Mouse (Mus musculus): ENCODE measurements at regions not wholly inside any gene's neighbourhood (a gene's known extent, or its start where the extent isn't known, plus 50 kb on each side); places are given as distances from the start of the nearest gene placed in this dataset.

GRCm38 (mm10) chr2:63853226-63853625 lies 244.6 kb downstream of the Fign start:
- no peak overlapping the region for H3K27ac ChIP-seq (ENCODE audit: poor library complexity, severe bottlenecking)
- WGBS = 69% methylated on average over 10 of the region's 10 CpGs
- H3K4me3 ChIP-seq = no peak overlapping the region
- no peak for ATAC-seq (ENCODE audit: insufficient number of reproducible peaks, low FRiP score)
- peaks cover 7% of the 10 kb centered on the region for H3K4me1 ChIP-seq (replicated peaks)
- H3K9ac ChIP-seq = no peak overlapping the region
- H3K36me3 ChIP-seq = no peaks in the 10 kb centered on the region
- H3K4me2 ChIP-seq = no peak overlapping the region
- H3K9me3 ChIP-seq (replicated peaks) = no peaks in the 10 kb centered on the region
- H3K27me3 ChIP-seq (replicated peaks) = no peaks in the 10 kb centered on the region

DNA sequence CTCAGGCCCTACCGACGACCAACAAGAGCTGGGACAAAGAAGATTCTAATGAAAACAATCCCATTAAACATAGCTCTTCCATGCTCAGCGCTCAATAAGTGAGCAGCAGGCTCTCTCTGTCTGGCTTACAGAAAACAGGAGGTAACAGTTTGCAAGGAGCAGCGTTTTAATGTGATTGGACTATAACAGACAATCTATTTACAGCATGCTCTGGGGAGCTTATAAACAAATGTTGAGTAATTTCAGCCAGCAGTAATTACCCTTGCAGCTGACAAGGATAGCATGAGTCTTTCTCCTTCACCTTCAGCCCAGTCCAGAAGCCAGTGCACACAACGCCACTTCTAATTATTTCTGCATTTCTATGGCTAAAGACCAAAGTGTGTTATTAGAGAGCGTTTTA lies 245.6 kb downstream of the Fign start:
- WGBS = 81% methylated on average over 6 of the region's 6 CpGs
- Histone ChIP-seq H3K4me1 (replicated peaks) (peaks cover 7% of the 10 kb centered on the region), H3K9ac (no peak overlapping the region), H3K9me3 (replicated peaks) (no peaks in the 10 kb centered on the region), H3K27me3 (replicated peaks) (no peaks in the 10 kb centered on the region), H3K27ac (ENCODE audit: poor library complexity, severe bottlenecking) (no peak overlapping the region), H3K4me3 (no peak overlapping the region), H3K4me2 (no peak overlapping the region), H3K36me3 (no peaks in the 10 kb centered on the region)
- no peak for ATAC-seq (ENCODE audit: insufficient number of reproducible peaks, low FRiP score)

GRCm38 (mm10) chr2:63850033-63850432 lies 247.8 kb downstream of the Fign start:
- H3K4me2 ChIP-seq = no peak overlapping the region
- H3K27ac ChIP-seq (ENCODE audit: poor library complexity, severe bottlenecking) = no peak overlapping the region
- no peaks in the 10 kb centered on the region for H3K36me3 ChIP-seq
- ATAC-seq (ENCODE audit: insufficient number of reproducible peaks, low FRiP score) = no peak
- no peak overlapping the region for H3K9ac ChIP-seq
- H3K4me3 ChIP-seq = no peak overlapping the region
- 76% methylated on average over 5 of the region's 5 CpGs for WGBS
- peaks cover 7% of the 10 kb centered on the region for H3K4me1 ChIP-seq (replicated peaks)
- H3K9me3 ChIP-seq (replicated peaks) = no peaks in the 10 kb centered on the region
- no peaks in the 10 kb centered on the region for H3K27me3 ChIP-seq (replicated peaks)

DNA sequence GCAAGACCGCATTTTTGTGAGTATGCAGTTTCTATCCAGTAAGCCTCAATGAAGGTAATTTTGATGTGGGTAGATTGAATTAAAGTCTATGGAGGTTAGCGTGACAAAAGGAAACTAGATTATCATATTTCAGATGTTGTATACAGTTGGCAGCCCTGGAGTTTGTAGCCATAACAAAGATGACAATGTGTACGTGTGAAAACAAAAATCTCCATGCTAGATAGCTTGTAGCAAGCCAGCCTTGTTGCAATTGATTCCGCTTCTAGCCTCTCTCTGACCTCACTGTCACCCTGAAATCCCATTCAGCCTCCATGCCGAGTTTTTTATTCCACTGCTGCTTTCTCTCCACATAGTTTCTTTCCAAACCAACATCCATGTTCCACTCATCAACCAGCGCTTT lies 248.4 kb downstream of the Fign start:
- H3K9me3 ChIP-seq (replicated peaks) = no peaks in the 10 kb centered on the region
- H3K4me1 ChIP-seq (replicated peaks) = peaks cover 7% of the 10 kb centered on the region
- H3K9ac ChIP-seq = no peak overlapping the region
- ATAC-seq (ENCODE audit: insufficient number of reproducible peaks, low FRiP score) = no peak
- no peak overlapping the region for H3K4me3 ChIP-seq
- no peak overlapping the region for H3K27ac ChIP-seq (ENCODE audit: poor library complexity, severe bottlenecking)
- no peaks in the 10 kb centered on the region for H3K36me3 ChIP-seq
- 79% methylated on average over 6 of the region's 6 CpGs for WGBS
- no peak overlapping the region for H3K4me2 ChIP-seq
- H3K27me3 ChIP-seq (replicated peaks) = no peaks in the 10 kb centered on the region

DNA sequence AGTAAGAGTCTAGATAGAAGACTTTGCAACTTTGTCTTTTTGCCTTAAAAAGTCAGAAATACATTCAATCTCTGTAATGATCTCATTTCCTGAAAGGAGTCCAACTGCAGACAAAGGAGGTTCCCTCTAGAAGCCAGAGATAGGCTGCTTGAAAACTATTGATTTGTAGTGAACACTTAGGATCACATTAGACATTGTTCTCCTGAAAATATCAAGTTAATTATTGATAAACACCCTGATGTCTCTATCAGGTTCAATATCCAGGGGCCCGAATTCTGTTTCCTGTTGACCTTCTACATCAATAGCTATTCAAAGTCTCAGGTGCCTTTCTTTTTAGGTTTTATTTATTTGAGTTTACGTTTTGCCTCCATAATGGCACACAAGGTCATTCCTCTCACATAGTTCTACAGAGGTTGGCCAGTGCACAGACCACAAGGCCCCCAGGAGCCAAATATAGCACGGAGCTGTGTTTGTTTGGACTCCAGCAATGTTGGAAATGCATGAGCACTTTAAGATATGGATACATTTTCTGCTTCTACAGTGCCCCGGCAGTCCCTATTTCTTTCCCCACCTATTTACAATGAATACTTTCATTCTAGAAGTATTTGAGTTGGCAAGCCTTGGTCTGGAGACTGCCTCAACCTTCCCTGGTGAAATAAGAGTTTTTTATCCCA lies 265.7 kb downstream of the Fign start:
- no peak overlapping the region for H3K4me2 ChIP-seq
- no peak overlapping the region for H3K4me3 ChIP-seq
- H3K27ac ChIP-seq (ENCODE audit: poor library complexity, severe bottlenecking) = peak overlapping the region; percentile 53
- no peaks in the 10 kb centered on the region for H3K9me3 ChIP-seq (replicated peaks)
- H3K9ac ChIP-seq = no peak overlapping the region
- 50% methylated on average over 4 of the region's 4 CpGs for WGBS
- no peaks in the 10 kb centered on the region for H3K27me3 ChIP-seq (replicated peaks)
- no peaks in the 10 kb centered on the region for H3K36me3 ChIP-seq
- ATAC-seq (ENCODE audit: insufficient number of reproducible peaks, low FRiP score) = no peak
- H3K4me1 ChIP-seq (replicated peaks) = peaks cover 22% of the 10 kb centered on the region

DNA sequence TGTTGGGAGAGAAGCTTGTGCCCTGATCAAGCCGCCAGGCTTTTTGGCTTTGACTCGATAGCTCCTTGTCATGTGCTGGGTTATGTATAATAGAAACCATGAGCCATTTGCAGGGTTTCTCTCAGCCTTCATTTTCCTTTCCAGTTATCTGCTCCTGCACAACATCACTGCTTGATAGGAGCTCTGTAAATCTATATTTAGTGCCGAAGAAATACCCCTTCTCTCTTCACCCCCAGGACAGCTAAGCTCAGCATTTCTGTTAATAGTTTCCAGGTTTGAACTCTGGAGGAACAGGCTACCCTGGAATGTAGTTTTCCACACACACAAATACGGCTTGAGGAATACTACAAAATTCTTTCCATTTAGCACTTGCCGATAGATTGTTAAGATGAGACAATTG lies 267.4 kb downstream of the Fign start:
- H3K36me3 ChIP-seq = no peaks in the 10 kb centered on the region
- 17% methylated on average over 5 of the region's 5 CpGs for WGBS
- ATAC-seq (ENCODE audit: insufficient number of reproducible peaks, low FRiP score) = peak; percentile 36; the same call in 1 of the 2 replicates

GRCm38 (mm10) chr2:63828633-63829032 lies 269.2 kb downstream of the Fign start:
- Histone ChIP-seq H3K27ac (ENCODE audit: poor library complexity, severe bottlenecking) (no peak overlapping the region), H3K4me1 (replicated peaks) (peaks cover 25% of the 10 kb centered on the region), H3K36me3 (no peaks in the 10 kb centered on the region), H3K9me3 (replicated peaks) (no peaks in the 10 kb centered on the region), H3K4me3 (no peak overlapping the region), H3K9ac (no peak overlapping the region), H3K4me2 (no peak overlapping the region), H3K27me3 (replicated peaks) (no peaks in the 10 kb centered on the region)
- no peak for ATAC-seq (ENCODE audit: insufficient number of reproducible peaks, low FRiP score)
- WGBS = 39% methylated on average over 3 of the region's 3 CpGs

More for the DNA sequence above, 267.4 kb downstream of the Fign start:
- H3K9ac ChIP-seq = no peak overlapping the region
- peak overlapping the region; percentile 69 for H3K27ac ChIP-seq (ENCODE audit: poor library complexity, severe bottlenecking)
- no peak overlapping the region for H3K4me3 ChIP-seq
- 0 out of 2 replicates have a peak overlapping the region, but pooled peaks have one; percentile 9 for H3K4me2 ChIP-seq
- H3K27me3 ChIP-seq (replicated peaks) = no peaks in the 10 kb centered on the region
- peaks cover 22% of the 10 kb centered on the region for H3K4me1 ChIP-seq (replicated peaks)
- no peaks in the 10 kb centered on the region for H3K9me3 ChIP-seq (replicated peaks)

- Histone ChIP-seq H3K27me3 (replicated peaks) (no peaks in the 10 kb centered on the region), H3K4me3 (0 out of 2 replicates have a peak overlapping the region, but pooled peaks have one; percentile 20), H3K4me1 (replicated peaks) (peaks cover 6% of the 10 kb centered on the region; the same call in 1 of the 2 replicates), H3K9me3 (replicated peaks) (no peaks in the 10 kb centered on the region), H3K27ac (ENCODE audit: poor library complexity, severe bottlenecking) (no peak overlapping the region), H3K4me2 (peak overlapping the region; percentile 63), H3K9ac (peak overlapping the region; percentile 45; the same call in 1 of the 2 replicates), H3K36me3 (no peaks in the 10 kb centered on the region)
- no peak for ATAC-seq (ENCODE audit: insufficient number of reproducible peaks, low FRiP score)
- WGBS = 8% methylated on average over 8 of the region's 8 CpGs
These were observed 278.4 kb downstream of the Fign start for GRCm38 (mm10) chr2:63819440-63819839.

All from heart, embryonic 12.5 days (tissue).